Mouse (Mus musculus) 3134 (cell line): ENCODE results near the gene Alx3.

Source experiments
- DNase-seq: peaks from one replicate; pipeline ENCODE4 v3.0.0-alpha.2; 2011; ENCODE audit warnings: low spot score; ENCODE audit not compliant: insufficient read length; ENCODE audit errors: extremely low read depth

The Alx3 gene

DNA sequence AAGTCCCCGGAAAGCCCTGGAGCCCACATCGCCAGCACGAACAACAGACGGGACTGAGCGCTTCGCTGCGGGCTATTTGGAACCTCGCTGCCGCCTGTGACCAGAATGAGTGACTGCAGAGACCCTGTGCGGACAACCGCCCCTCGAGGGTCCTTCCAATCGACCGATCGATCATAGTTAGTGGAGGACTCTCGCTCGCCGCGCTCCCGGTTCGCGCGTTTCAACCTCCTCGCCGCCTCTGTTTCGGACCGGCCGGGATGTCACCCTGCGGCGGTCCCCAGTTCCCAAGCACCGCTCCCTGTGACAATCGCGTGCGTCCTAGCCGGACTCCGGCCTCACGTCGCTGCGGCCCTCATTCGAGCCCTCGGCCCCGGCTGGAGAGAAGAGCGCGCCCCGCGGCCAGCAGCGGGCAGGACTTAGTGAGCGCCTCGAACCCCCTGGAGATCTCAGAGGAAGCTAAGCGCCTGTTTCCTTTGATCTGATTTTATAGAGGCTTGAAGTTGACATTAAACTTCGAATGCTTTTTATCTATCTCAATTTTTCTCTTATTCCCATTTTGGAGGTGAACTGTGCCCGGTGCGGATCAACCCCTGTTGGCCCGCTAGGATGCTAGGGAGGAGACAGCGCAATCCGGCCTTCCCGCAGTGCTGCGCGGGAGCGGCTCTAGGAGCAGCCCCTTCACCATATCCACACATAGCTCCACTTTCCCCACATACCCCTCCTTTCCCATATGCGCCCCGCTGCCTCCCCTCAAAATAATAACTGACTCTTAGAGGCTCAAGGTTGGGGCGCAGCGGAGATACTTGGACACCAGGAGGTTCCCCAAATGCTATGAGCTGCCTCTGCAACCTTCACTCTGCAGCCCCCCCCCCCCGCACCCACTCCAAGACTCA lies 11.7 kb upstream of the Alx3 start:
- no peak for DNase-seq

DNA sequence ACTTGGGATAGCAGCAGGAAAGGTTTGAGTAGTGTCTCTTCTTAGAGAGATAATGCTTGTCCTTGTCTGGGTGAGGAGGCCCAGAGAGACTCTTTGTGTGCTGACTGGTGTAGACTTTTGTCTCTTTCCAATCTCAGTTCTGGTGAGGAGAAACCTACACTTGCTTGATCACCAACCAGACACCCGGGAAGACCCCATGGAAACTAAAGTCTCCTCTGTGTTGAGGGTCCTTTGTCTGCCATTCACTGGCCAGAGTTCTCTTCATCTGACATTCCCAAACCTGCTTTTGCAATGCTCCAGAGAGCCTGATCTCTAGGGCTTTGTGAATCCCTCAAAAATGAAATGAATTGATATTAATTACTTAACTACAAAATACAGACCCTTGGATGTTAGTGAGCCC lies 10.9 kb upstream of the Alx3 start:
- DNase-seq: no peak

DNA sequence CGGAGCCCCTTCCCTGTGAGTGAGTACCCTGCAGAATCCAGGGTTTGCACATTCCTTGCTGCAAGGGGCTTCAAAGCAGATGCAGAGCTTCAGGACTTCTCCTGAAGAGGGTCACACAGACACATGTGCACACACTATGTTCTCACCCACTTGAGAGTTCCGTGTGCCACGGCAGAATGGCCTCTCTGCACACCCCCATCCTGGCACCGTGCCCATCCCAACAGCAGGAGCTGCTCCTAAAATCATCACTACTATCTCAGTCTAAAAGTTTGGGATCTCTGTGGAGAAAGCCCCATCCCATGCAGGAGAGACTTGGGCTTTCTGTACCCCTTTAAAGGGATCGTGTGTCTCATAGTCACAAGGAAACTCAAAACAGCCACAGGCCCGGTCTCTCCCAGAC lies 8.3 kb upstream of the Alx3 start:
- DNase-seq: no peak

DNA sequence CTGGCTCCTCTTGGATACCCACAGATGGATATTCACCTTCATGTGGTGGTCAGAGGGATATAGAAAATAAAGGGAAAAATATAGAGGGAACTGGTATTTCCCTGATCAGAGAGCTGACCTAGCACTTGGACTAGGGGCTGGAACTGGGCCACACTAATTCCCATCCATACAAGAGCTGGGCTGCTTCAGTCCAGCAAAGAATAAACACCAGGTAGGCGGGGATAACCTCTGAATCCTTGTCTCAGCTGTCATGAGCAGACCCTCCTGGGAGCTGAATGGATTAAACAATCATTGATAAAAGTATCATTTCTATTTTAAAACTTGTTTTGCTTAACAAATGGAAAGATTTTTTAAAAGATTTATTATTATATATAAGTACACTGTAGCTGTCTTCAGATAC lies 3.2 kb upstream of the Alx3 start:
- no peak for DNase-seq

DNA sequence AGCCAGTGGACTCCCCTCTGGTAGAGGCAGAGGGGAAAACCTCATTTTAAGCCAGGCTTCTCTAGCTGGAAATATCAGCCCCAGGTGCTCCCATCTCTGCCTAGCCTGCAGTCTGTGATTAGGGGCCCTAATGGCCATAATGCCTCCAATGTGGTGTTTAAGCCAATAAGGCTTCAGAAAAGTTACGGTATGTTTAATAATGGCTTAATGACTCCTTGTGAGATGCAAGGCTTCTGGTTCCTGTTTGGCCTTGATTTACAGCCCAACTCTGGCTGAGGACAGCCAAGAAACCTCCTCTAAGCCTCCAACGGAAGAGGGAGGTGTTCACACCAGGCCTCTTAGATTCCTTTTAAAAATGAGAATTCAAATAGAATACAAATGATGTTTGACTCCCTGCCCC lies 1.2 kb upstream of the Alx3 start:
- DNase-seq: no peak

DNA sequence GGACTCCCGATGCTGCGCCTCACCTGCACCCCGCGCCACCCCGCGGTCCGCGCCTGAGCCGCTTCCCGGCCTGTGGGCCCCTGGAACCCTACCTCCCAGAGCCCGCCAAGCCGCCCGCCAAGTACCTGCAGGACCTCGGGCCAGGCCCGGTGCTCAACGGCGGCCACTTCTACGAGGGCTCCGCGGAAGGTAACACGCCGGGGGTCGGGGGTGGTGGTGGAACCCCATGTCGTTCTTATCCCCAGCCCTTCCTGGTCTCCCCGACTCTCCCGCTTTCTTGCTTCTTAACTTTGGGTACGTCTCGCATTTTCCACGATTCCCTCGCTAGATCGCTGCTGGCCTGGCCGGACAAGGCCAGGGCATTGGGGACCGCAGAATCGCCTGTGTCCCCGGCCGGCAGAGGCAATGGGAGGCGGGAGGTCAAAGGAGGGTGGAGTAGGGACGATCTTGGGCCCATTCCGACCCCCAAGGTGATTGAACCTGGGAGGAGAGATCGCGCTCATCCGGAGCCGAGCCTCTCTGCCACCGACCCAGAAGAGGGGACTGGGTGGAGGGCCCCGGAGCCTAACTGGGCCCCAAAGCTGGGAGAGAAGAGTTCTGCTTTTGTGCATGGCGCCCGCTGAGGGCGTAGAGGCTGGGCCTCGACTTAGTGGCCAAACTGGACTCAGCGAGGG lies 570 bp downstream of the Alx3 start:
- DNase-seq: no peak

DNA sequence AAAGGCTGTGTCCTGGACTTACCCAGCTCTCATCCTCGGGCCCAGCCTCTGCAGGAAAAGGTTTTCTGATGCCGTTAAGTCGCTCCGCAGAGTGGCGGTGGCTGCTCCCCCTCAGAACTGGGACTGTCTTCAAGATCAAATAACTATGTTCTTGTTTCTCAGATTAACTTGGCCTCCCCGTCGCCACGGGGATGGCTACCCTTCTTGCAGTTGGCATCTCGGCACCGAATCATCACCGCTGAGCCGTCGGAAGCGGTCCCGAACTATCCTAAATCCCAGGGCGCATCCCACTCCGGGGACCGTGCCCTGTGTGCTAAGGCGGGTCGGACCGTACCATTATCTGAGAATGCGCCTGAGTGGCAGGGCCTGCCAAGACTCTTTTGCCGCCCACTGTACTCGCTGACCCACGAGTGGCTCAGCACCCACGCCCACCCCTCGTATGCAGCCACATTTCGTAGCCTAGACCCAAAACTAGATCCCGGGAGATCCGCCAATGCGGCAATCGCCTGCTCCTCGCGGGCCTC lies 1.2 kb downstream of the Alx3 start:
- DNase-seq: no peak

DNA sequence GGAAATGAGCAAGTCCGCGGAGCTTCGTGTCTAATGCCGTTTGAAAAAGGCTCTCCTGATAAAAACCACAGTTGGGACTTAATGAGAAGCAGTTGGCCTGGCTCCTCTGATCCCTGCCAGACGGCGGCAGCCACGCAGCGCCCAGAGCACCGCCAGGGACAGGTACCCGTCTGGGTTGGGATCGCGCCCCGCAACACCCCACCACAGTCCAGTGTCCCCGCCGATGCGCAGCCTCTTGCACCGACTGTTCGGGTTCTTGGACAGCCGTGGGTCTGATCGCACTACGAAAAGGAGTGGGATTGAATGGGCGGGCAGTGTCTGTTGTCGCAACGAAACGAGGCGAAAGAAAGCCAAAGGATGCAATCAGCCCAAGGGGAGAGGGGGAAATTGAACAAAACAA lies 1.7 kb downstream of the Alx3 start:
- DNase-seq: no peak

DNA sequence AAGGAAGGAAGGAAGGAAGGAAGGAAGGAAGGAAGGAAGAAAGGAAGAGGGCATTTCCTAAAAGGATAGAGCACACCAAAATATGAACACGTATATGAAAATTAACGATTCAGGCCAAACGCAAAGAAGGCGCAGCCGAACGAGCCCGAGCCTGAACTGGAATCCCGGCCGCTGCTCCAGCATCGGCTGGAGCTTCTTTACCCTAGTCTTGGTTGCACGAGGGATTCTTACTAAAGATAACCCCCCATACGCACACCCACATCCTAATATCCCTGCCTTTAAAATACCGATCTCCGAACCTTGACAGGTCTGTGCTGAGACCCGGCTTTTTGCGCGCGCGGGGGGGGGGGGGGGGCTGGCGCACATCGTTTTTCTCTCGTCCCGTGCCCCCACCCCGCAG lies 2.3 kb downstream of the Alx3 start:
- no peak for DNase-seq

DNA sequence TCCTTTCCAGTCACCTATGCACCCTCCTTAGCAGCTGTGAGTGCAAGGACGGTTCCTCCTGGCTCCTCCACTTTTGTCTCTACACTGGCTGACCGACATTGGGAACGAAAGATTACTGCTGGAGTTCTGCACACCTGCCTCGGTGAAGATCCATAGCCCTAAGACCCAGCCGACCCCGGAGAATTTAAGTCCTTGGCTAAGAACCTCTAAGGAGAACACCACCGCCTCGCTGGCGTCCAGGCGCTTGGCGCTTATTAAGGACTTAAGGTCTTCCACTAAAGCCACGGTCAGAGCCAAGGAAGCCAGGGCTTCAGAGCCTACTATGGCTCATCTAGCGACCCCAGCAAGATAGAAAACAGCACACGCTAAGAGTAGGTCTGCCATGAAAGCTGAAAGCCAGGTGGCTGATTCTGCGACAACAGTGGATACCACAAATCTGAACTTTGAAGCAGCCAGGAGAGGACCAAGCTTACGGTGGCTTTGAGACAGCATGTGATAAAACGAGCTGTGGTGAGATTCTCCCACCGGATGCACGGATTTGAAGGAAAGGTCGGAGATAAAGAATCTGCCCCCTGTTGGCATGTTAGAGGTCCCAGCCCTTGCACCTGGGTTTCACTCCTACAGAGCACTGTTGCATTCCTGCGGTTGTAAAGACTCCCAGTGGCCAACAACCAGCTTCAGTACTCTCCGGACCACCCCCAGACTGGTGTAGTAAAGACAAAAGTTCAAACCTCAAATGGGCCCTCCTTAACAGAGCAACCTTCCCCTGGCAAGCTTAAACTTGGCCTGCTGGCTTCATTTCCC lies 3.0 kb downstream of the Alx3 start:
- DNase-seq: no peak

DNA sequence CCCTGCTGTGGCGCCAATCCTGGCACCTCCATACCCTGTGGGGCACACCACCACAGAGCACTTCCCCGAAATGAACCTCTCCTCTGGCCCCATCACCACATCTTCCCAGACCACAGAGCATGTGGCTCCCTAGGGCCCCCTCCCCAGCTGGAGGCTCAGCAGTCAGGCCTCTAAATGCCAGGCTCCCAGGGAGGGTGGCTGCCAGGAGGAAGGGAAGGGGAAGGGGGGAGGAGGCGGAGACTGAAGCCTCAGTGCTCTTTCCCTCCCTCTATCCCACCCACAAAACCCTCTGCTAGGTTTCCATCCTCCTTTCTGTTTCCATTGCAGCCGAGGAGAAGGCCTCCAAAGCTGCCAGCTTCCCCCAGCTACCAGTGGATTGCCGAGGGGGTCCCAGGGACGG lies 5.3 kb downstream of the Alx3 start:
- DNase-seq: no peak

DNA sequence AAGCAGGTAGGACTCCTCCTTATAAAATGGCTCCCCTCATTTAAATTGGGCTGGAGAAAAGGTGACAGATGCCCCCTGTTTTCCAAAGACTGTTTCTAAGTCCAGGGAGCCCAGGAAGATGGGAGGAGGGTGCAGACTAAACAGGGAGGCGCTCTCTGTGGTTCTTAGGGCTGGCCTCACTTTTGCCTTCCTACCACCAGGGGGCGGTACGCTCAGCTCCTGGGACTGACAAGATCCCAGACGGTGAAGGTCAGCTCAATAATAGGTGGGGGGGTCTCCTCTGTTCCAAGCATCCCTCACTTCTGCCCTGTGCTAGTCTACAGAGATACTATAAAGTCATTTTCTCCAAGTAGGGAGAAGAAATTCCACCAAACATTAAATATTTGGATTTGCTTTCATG lies 10.5 kb downstream of the Alx3 start:
- DNase-seq: no peak

DNA sequence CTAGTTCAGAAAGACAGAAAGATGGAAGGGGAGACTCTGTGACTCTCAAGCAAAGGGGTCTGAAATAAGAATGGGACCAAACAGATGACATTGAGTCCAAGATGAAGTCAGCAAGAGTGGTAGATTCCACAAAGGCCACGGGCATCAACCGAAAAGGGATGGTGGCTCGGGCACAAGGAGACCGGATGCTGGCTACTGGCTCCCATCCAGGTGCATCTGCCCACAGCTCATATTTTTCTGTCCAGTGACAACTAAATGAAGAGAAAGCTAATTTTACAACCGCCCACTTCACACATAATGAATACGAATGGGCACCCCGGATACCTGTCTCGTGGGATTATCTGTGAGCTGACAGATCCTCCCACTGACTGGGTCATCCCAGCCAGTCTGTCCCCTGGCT lies 12.4 kb downstream of the Alx3 start:
- no peak for DNase-seq

DNA sequence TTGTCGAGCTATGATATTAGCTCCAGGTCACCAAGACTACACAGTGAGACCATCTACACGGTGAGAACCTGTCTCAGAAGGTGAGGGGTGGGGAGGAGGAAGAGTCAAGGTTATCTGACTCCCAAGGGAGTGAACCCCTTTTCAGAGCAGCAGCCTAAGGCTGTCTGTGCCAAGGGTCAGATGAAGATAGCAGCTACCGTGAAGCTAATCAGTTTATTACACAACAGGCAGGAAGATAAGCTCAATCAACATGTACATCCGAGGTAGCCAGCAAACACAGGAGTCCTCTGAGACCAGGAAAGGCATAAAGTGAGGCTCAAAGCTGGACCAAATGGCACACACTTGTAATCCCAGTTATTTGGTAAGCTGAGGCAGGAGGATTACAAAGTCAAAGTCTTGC lies 14.0 kb downstream of the Alx3 start:
- no peak for DNase-seq

DNA sequence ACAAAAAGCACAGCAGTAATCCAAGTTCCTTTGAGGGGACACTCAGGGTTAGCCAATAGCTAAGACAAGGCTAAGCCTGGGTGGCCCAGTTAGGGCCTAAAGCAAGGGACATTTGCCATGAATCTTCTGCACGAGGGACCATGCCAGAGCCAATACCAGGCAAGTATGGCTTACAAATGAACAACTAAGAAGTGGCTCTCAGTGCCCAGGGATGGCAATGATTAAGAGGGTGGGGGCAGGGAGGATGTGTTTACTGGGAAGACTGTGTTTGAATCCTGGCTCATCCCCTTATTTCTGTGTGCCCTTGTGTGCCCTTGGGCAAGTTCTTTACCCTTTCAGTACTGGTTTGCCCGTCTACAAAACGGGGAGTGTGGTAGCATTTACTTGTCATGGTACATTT lies 14.5 kb downstream of the Alx3 start:
- DNase-seq: no peak

DNA sequence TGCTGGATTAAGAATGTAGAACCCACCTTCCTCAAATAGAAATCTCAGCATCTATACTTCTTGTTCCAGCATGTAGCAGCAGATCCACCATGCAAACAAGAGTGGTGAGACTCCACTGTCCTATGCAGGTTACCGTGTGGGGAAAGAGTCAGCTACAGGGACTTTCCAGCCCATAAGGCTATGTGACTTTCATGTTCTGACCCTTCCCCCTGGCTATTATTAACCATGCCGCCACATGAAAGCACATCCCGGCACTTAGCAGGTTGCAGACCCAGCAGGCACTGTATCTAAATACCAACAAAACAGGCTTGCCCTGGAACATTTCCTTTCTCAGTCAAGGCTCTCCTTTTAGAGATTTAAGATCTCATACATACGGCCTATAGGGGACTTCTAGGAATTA lies 16.6 kb downstream of the Alx3 start:
- DNase-seq: no peak

DNA sequence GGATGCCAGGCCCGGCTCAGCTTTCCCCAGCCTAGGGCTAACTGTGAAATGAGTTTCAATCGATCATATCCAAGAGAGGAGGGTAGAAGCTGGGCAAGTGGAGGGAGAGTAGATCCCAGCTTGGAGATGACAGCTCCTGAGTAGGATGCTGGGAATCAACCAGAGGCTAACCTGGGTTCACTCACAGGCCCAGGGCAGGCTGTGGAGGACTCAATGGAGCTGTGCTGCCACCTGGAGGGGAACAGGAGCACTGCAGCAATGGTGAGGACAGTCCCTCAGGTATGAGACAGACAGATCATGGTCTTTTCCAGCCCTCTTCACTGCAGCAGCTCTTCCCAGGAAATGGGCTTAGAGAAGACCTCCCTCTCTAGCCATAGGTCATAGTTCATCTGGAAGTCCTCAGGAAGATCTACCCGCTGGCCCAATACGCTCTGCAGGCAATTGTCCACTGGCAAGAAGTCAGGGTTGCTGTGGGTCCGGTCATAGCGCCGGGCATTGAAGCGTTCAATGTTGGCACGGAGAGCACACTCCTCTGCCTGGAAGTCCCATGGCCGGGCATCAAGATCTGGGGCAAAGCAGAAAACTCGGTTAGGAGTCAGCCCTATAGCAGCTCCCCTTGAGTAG lies 18.2 kb downstream of the Alx3 start:
- DNase-seq: no peak

DNA sequence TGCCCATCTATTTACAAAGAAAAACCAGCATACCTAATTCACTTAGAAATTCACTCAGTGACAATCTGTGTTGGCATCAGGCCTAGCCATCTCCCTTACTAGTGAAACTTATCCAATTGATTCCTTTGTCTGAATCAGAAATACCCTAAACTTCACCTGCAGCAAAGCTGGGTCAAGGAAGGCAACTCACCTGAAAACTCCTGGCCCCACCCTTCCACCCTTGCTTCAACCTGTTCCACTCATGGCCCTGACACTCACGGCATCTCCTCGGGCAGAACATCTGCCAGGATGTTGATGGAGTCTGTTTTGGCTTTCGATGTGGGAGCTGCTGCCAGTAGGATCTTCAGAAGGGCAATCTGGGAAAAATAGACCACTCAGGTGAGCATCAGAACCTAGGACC lies 23.0 kb downstream of the Alx3 start:
- no peak for DNase-seq

DNA sequence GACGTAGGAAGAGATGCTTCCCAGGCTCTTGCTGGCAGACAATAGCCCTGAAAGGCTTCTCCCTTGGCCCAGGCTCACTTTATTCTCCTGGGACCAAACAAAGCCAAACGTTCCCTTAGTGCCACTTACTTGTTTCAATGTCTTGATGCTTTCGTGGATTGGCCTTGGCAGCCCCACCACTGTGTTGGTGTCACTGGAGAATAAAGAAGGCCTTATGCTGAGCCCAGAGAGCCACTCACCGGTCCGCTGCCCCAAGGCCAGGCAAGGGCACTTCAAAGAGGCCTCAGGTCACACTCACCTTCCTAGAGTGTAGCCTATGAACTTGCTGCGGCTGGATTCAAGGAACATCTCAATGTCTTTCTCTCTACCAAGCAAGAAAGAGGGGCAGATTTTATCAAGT lies 25.1 kb downstream of the Alx3 start:
- DNase-seq: no peak

DNA sequence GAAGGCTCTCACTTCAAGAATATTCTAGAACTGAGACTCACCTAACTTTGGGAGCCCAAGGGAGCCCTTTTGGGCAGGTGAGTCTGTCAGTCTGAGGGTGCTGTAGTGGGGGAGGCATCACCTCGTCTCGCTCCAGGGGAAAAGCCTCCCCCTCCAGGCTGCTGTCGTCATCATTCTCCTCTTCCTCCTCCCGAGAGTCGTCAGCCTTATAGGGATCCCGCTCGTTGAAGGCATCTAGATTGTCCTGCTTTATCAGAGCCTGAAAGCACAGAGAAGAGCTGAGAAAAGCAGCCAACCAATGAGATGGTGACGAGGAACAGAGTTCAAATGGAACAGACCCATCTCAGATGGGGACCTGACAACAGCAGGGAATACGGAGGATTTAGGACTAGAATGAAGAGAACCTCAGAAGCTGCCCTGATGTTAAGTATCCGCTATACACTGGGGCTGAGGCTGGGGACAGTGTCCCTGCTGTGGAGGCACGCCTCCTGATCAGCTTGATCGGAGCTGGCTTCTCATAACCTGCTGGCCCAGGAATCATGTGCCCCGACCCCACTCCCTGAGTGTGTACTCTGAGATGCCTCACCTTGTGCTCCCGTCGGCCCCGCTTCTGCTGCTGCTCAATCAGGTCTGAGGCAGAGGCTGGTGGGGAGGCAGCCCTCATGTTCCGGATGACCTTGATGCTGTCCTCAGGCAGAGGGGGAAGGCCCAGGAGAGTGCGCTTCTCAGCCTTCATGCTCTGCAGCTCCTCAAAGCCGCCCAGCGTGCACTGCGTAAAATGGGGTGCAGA lies 26.6 kb downstream of the Alx3 start:
- DNase-seq: no peak
